Mouse (Mus musculus) kidney, adult 10 weeks (tissue): ENCODE data around the gene Cpne7. TPM values are rescaled to one million over a fixed set of nuclear protein-coding genes. Genes with fewer than 3 reads are reported as not detected.

ENCODE experiments used
- polyA plus RNA-seq: library from polyadenylated mRNA; stranded (reverse); fragments of 350-450 nt; fragmentation: Illumina TruSeq; extraction: RNeasy Lipid Tissue Mini Kit (QIAGEN cat#74804); gene quantifications from one replicate; pipeline ENCODE4 v1.2.3, GENCODE M21; 2014; ENCODE audit warnings: low read depth, low replicate concordance

Gene Cpne7
- polyA plus RNA-seq = not detected

DNA sequence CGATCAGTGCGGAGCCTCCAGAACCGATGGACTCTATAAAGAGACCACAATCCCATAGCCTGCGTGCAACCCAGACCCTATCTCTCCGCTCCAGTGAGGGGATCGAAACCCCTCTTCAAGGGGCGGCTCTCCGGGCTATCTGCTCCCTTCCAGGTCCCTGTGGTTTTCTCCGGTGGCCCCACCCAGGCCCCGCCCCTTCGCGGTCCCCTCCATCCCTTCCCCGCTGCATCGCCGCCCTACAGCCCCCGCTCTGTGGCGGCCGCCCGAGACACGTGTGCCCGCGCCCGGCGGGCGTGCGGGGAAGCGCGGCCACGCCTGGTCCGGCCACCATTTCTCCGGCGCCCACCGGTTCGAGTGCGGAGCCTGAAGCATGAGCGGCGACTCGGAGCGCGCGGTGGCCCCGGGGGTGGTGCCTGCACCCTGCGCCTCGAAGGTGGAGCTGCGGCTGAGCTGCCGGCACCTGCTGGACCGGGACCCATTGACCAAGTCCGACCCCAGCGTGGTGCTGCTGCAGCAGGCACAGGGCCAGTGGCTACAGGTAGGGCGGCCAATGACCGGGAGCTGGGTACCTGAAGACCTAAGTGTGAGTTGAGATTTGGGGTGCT lies at the start of gene Cpne7:
Gene Cpne7 (plus strand): TSS at position 248 of the 605 bp plus-strand sequence.

DNA sequence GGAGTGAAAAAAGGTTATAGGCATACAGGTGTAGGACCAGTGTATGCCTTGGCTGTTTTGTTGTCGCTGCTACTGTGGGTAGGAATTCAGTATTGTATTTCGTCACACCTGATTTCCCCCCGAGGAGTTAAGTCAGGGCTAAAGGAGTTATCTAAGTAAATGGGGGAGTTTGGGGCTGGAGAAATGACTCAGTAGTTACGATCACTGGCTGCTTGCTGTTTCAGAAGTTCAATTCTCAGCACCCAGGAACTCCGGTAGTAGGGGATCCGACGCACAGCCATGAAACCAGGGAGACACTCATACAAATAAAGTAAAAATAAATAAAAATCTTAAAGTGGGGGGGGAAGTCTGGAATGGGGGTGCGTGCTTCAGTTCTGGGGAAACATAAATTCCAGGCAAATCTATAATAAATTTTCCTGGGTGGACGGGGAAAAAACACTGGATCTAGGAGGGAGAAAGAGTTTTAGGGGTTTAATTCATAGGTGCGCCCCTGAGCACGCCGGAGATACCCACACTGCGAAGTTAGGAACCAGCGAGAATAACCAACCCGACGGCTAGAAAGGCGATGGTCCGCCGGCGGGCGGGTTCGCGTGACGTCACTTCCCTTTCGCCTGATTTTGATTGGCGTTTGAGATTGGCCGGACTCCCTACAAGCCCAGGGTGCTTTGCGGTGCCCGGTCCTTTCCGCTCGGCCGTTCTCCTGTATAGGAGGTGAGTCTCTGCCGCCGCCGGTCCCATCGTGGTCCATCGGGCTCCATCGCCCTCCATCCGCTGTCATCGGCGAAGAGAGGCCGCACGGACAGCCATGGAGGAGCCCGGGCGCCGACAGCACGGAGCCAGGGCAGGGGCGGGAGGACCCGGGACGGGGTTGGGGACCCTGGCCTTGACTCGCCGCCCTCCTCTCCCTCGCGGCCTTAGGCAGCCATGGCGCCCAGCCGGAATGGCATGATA lies 15.2 kb upstream of the Cpne7 start, which contains the start of gene Rpl13:
Gene Rpl13 (plus strand): TSS at position 616 of the 951 bp plus-strand sequence.

DNA sequence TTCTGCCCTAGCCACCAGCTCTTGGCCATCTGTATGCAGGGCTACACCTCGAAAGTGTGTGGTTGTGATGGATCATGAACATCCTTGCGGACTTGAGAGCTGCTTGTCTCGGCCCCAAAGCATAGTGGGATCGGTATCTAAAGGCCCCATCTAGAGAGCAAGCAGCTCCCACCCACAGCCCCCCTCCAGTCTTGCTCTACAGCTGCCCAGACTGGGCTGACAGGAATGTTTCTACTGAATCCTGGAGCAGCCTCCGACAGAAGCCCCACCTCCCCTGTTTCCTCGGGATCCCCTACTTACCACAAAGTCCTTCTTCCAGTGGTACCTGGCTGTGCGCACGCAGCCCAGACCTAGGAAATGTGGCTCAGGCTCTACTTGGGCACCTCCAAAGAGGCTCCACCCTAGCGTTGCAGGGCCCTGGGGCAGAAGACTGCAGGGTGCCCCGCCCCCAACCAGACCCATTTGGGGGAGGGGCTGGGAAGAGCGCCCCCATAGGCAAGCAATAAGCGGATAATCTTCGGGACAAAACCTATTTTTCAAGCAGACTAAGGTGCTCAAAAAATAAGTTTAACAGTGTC lies 40.8 kb downstream of the Cpne7 start, which contains the start of gene Sult5a1:
Gene Sult5a1 (minus strand): TSS at position 428 of the 578 bp plus-strand sequence.

Other genes starting within 250 kb of the Cpne7 start
- 31.1 TPM for gene Ankrd11, start 75.1 kb upstream of the Cpne7 start, polyA plus RNA-seq
- 25.1 TPM for gene Spg7, start 54.4 kb upstream of the Cpne7 start, polyA plus RNA-seq
- gene Rpl13, start 15.0 kb upstream of the Cpne7 start, polyA plus RNA-seq = 31.0 TPM
- gene Sult5a1, start 40.9 kb downstream of the Cpne7 start, polyA plus RNA-seq = not detected
- 30.5 TPM for gene Dpep1, start 68.9 kb downstream of the Cpne7 start, polyA plus RNA-seq
- gene Chmp1a, start 95.4 kb downstream of the Cpne7 start, polyA plus RNA-seq = 5.1 TPM
- 2.0 TPM for gene Spata33, start 95.5 kb downstream of the Cpne7 start, polyA plus RNA-seq
- gene Cdk10, start 107.5 kb downstream of the Cpne7 start, polyA plus RNA-seq = 1.2 TPM
- 0.49 TPM for gene Spata2l, start 118.9 kb downstream of the Cpne7 start, polyA plus RNA-seq
- 1.5 TPM for gene Zfp276, start 136.8 kb downstream of the Cpne7 start, polyA plus RNA-seq
- 1.2 TPM for gene Vps9d1, start 137.0 kb downstream of the Cpne7 start, polyA plus RNA-seq
- gene Fanca, start 201.2 kb downstream of the Cpne7 start, polyA plus RNA-seq = 0.32 TPM
- gene Spire2, start 215.3 kb downstream of the Cpne7 start, polyA plus RNA-seq = not detected